Mouse (Mus musculus) kidney, adult 2 months (tissue): ENCODE measurements at regions not wholly inside any gene's neighbourhood (a gene's known extent, or its start where the extent isn't known, plus 50 kb on each side); places are given as distances from the start of the nearest gene placed in this dataset.

Experiments used
- CTCF ChIP-seq: fragments of 200-500 bp; conservative IDR thresholded peaks from 2 replicates; pipeline ENCODE4 v1.5.1; 2011; ENCODE audit warnings: low read depth, mild to moderate bottlenecking, control low read depth, low read length, moderate library complexity, mixed read lengths; ENCODE audit not compliant: insufficient read depth, insufficient read length
- POLR2A ChIP-seq: fragments of 200-500 bp; IDR thresholded peaks from one replicate; pipeline ENCODE4 v1.6.1; 2011; ENCODE audit warnings: low read depth, low read length, control low read depth

- no peak for TF ChIP-seq POLR2A
- no peak for TF ChIP-seq CTCF
These were observed 118.8 kb downstream of the Cd83 start for GRCm38 (mm10) chr13:43903391-43903790.
